Mouse (Mus musculus): ENCODE results near the gene Gm20695.

DNA sequence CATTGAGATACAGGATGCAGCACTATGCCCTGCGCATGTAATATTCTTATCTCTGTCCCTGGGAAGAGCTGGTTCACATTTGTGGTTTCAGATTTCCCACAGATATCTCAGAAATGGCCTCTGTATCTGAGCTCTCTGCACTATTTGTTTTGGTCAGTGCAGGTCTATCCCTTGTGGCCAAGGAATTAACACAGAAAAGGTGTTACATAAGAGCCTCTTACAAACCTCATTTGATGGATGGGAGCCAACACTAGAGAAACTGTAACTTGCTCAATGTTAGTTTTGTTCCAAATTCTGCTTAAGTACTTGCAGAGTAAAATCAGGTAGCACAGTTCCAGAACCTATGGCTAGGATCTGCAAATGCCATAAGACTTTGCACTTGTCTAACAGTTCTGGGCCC, 49.6 kb downstream of the Gm20695 start:
- TF ChIP-seq CTCF (IDR thresholded peaks at IDR 0.05; ENCODE audit: control insufficient read depth, insufficient read depth, low read length) (no peak), POLR2A (IDR thresholded peaks at IDR 0.05; ENCODE audit: borderline replicate concordance, control insufficient read depth, low read depth, low read length) (no peak)
